Comparison of ENCODE assay signal across 38 mouse cellular contexts in the genomic region with DNA sequence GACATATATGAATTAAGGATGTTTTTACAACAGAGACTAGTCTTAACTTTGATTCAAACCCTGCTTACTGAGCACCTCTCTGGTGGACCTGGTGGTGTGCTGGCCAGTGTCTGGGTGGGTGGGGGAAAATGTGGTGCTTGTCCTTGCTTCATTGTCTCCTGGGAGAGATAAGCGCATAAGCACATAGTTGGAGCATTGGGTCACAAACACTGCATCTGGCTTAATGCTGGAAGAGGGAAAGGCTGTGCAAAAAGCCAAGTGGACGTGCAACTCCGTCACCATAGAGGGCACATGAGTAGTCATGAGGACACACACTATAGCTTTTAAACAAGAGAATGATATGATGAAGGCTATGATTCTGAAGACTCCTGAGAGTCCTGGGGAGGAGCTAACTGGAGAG. TPM values are rescaled to one million over a fixed set of nuclear protein-coding genes. Genes with fewer than 3 reads are reported as not detected.
DNase-seq lines count a peak whose midpoint lies in the region; ATAC-seq and TF ChIP-seq lines count a peak whose summit lies in the region.
"Had no signal": no experiment of that assay in that cellular context is flagged by ENCODE, and none has a peak within 500 bp of the region (broad histone marks: within the 10 kb centered on the region; RNA-seq: fewer than 3 reads in every experiment).

No protein-coding gene starts in this region.

- peaks cover 4% of the 10 kb centered on the region; the same call in 1 of the 2 replicates for H3K36me3 ChIP-seq in heart, embryonic 10.5 days
- H3K36me3 ChIP-seq in heart, embryonic 14.5 days (ENCODE audit: control insufficient read depth, insufficient read depth, low read length), result peaks cover 3% of the 10 kb centered on the region
- H3K36me3 ChIP-seq in midbrain, embryonic 13.5 days, result no peaks in the 10 kb centered on the region
- H3K36me3 ChIP-seq: kidney, embryonic 15.5 days; midbrain, embryonic 15.5 days had no signal

- no peaks in the 10 kb centered on the region for H3K9me3 ChIP-seq in heart, embryonic 10.5 days
- H3K9me3 ChIP-seq in heart, embryonic 14.5 days (ENCODE audit: control insufficient read depth, low read length), result no peaks in the 10 kb centered on the region
- no peaks in the 10 kb centered on the region for H3K9me3 ChIP-seq in midbrain, embryonic 13.5 days
- H3K9me3 ChIP-seq: kidney, embryonic 15.5 days; midbrain, embryonic 15.5 days had no signal

- no peak overlapping the region for H3K9ac ChIP-seq in heart, embryonic 14.5 days (ENCODE audit: low read length)
- H3K9ac ChIP-seq in midbrain, embryonic 13.5 days (replicated peaks), result no peak overlapping the region
- H3K9ac ChIP-seq: kidney, embryonic 15.5 days; liver, embryonic 14.5 days; midbrain, embryonic 15.5 days had no signal

- no peaks in the 10 kb centered on the region for H3K27me3 ChIP-seq in heart, embryonic 10.5 days (ENCODE audit: insufficient read depth, poor library complexity, severe bottlenecking)
- H3K27me3 ChIP-seq in heart, embryonic 14.5 days (ENCODE audit: control insufficient read depth, insufficient read depth, low read length), result no peaks in the 10 kb centered on the region
- H3K27me3 ChIP-seq in midbrain, embryonic 13.5 days, result peaks cover 46% of the 10 kb centered on the region
- H3K27me3 ChIP-seq: kidney, embryonic 15.5 days; Patski had no signal

- DNase-seq in gastrocnemius, adult 2 months, result peak; percentile 39
- DNase-seq in gastrocnemius, postnatal 10 days, result no peak
- no peak for DNase-seq in heart, embryonic 10.5 days (ENCODE audit: low spot score)
- DNase-seq in heart, postnatal 14 days, result peak; percentile 36 to 44
- DNase-seq in lung, postnatal 14 days, result no peak
- no peak for DNase-seq in spleen, adult 12 weeks (ENCODE audit: low spot score)
- DNase-seq: adrenal gland, postnatal 25 days; cerebellum, adult 18-20 months; cerebellum, postnatal 10 days; kidney, adult 18-20 months; liver; lung, adult 2 months; lung, postnatal 10 days; right cerebral cortex, adult 18-20 months; thymus, postnatal 4 days had no signal

- no peak overlapping the region for H3K4me3 ChIP-seq in gastrocnemius, adult 2 months
- H3K4me3 ChIP-seq in heart, embryonic 10.5 days, result no peak overlapping the region
- H3K4me3 ChIP-seq in heart, embryonic 14.5 days (ENCODE audit: control insufficient read depth in 1 of 2, insufficient read depth in 1 of 2, low read depth in 1 of 2, low read length in 2 of 2), result no peak overlapping the region
- no peak overlapping the region for H3K4me3 ChIP-seq in midbrain, embryonic 13.5 days (replicated peaks)
- H3K4me3 ChIP-seq: erythroblast, embryonic 14.5 days; kidney, embryonic 15.5 days; midbrain, embryonic 15.5 days had no signal

- intact Hi-C loops in gastrocnemius, adult 2 months (cut with DNase I), result loop anchor here (10.0 kb wide), 1 partner anchor 97 kb away; no protein-coding TSS in a partner anchor
- intact Hi-C loops in heart, postnatal 14 days (cut with DNase I), result no loop called here

- peaks cover 31% of the 10 kb centered on the region for H3K4me1 ChIP-seq in heart, embryonic 10.5 days
- peaks cover 23 to 31% of the 10 kb centered on the region in 2 experiments for H3K4me1 ChIP-seq in heart, embryonic 14.5 days (ENCODE audit: control insufficient read depth in 2 of 2, insufficient read depth in 2 of 2, low read length in 2 of 2)
- peaks cover 22% of the 10 kb centered on the region for H3K4me1 ChIP-seq in midbrain, embryonic 13.5 days (replicated peaks)

- H3K4me2 ChIP-seq in heart, embryonic 14.5 days (ENCODE audit: low read length), result no peak overlapping the region; the same call in 1 of the 2 replicates
- H3K4me2 ChIP-seq in midbrain, embryonic 13.5 days (replicated peaks), result no peak overlapping the region
- H3K4me2 ChIP-seq: kidney, embryonic 15.5 days; midbrain, embryonic 15.5 days had no signal

- WGBS in heart, embryonic 10.5 days, result 33% methylated on average over 3 of the region's 3 CpGs
- WGBS in heart, embryonic 14.5 days, result 13% methylated on average over 3 of the region's 3 CpGs
- 82% methylated on average over 3 of the region's 3 CpGs for WGBS in midbrain, embryonic 13.5 days

- no peak for TF ChIP-seq CTCF in gastrocnemius, adult 2 months (IDR thresholded peaks at IDR 0.05)

- H3K27ac ChIP-seq in gastrocnemius, adult 2 months, result no peak overlapping the region
- H3K27ac ChIP-seq in heart, embryonic 10.5 days, result peak overlapping the region; percentile 72
- H3K27ac ChIP-seq in heart, embryonic 14.5 days (replicated peaks in 1 of 2; ENCODE audit: control insufficient read depth in 1 of 2, insufficient read depth in 1 of 2, low read depth in 2 of 2, low read length in 2 of 2), result peak overlapping the region; percentile 57 to 64
- no peak overlapping the region for H3K27ac ChIP-seq in midbrain, embryonic 13.5 days
- H3K27ac ChIP-seq: kidney, embryonic 15.5 days; liver, embryonic 14.5 days; midbrain, embryonic 15.5 days had no signal

- no peak for ATAC-seq in heart, embryonic 14.5 days (ENCODE audit: insufficient number of reproducible peaks, insufficient read depth, low FRiP score, low read depth)
- no peak for ATAC-seq in midbrain, embryonic 13.5 days
- ATAC-seq: forebrain, embryonic 16.5 days; hindbrain, embryonic 16.5 days; midbrain, embryonic 15.5 days; Patski had no signal

RNA-seq across cellular contexts. Expression of gene Lamb1, which starts 3.2 kb away (rescaled TPM):
- 10 to 100 TPM; 12.9 to 15.9 TPM for total RNA-seq in gastrocnemius, adult 2 months (2021)
- 100 to 1,000 TPM; 155 to 176 TPM for total RNA-seq in gastrocnemius, postnatal 10 days (2021)
- 66.1 and 102 TPM in 2 replicates for polyA plus RNA-seq in heart, embryonic 10.5 days (2016; fragmentation: Nextera tagmentation; extraction: Ambion mirVana)
- 96.3 and 101 TPM in 2 replicates for polyA plus RNA-seq in heart, embryonic 14.5 days (2014; fragmentation: Nextera tagmentation; extraction: Ambion mirVana)
- total RNA-seq in heart, postnatal 14 days (2021), result 100 to 1,000 TPM; 158 to 162 TPM
- 12.4 and 15.4 TPM in 2 replicates for polyA plus RNA-seq in midbrain, embryonic 13.5 days (2015; fragmentation: Nextera tagmentation; extraction: Ambion mirVana)
- total RNA-seq: MEL had no signal

RNA-seq across cellular contexts. Expression of gene Gm6993, which starts 21.3 kb away (rescaled TPM):
- total RNA-seq in gastrocnemius, adult 2 months (2021), result not detected
- total RNA-seq in gastrocnemius, postnatal 10 days (2021), result not detected
- polyA plus RNA-seq in heart, embryonic 10.5 days (2016; fragmentation: Nextera tagmentation; extraction: Ambion mirVana), result not detected in 2 replicates
- not detected in 2 replicates for polyA plus RNA-seq in heart, embryonic 14.5 days (2014; fragmentation: Nextera tagmentation; extraction: Ambion mirVana)
- total RNA-seq in heart, postnatal 14 days (2021), result not detected
- not detected in 2 replicates for polyA plus RNA-seq in midbrain, embryonic 13.5 days (2015; fragmentation: Nextera tagmentation; extraction: Ambion mirVana)
- total RNA-seq: adrenal gland, postnatal 25 days; layer of hippocampus, adult 18-20 months; layer of hippocampus, postnatal 25 days; left cerebral cortex, adult 8-10 months; MEL; neutrophil, adult 5-6 weeks had no signal
- polyA plus RNA-seq: cortical plate, adult 2 months; embryonic facial prominence, embryonic 14.5 days; erythroblast, embryonic 14.5 days; forebrain, embryonic 11.5 days; forebrain, embryonic 16.5 days; gonadal fat pad, adult 2 months; hindbrain, embryonic 11.5 days; hindbrain, embryonic 16.5 days; intestine, embryonic 14.5 days; kidney, embryonic 15.5 days; limb, embryonic 11.5 days; liver, embryonic 14.5 days; lung, adult 2 months; midbrain, embryonic 15.5 days; neural tube, embryonic 11.5 days; Patski; thymus, postnatal 0 days had no signal

Comparison
In these comparisons a context has a peak if more than half of its experiments do, and no peak if none do; other contexts are left out.
1. DNase-seq: peak in gastrocnemius, adult 2 months (single experiment) and heart, postnatal 14 days (2 of 2); none in gastrocnemius, postnatal 10 days (single experiment), heart, embryonic 10.5 days (single experiment), lung, postnatal 14 days (single experiment) and spleen, adult 12 weeks (single experiment).
2. RNA of gene Lamb1, which starts 3.2 kb away (total RNA-seq): 155 to 176 TPM in gastrocnemius, postnatal 10 days and 158 to 162 TPM in heart, postnatal 14 days; 12.9 to 15.9 TPM in gastrocnemius, adult 2 months; every median in the first group is over 4 times any median in the second.
3. H3K27ac ChIP-seq: peak in heart, embryonic 10.5 days (single experiment) and heart, embryonic 14.5 days (2 of 2); none in gastrocnemius, adult 2 months (single experiment) and midbrain, embryonic 13.5 days (single experiment).